Mouse (Mus musculus) forebrain, embryonic 12.5 days (tissue): Measurements from ENCODE around the gene Olfr12. TPM values are rescaled to one million over a fixed set of nuclear protein-coding genes. Genes with fewer than 3 reads are reported as not detected.

Experiments used
- ATAC-seq: fragments of 200-750 bp; cut with Nextera tagmentation; 2 replicates; pipeline ENCODE4 v1.8.0; 2017; ENCODE audit warnings: moderate TSS enrichment; ENCODE audit not compliant: low FRiP score
- H3K27ac ChIP-seq: fragments of 300-500 bp; sonication (generic); 2 replicates; pipeline ENCODE4 v1.5.1; 2016; ENCODE audit warnings: mild to moderate bottlenecking
- H3K27me3 ChIP-seq: fragments of 300-500 bp; sonication (generic); 2 replicates; pipeline ENCODE4 v1.6.1; 2016; ENCODE audit warnings: mild to moderate bottlenecking
- H3K36me3 ChIP-seq: fragments of 300-500 bp; sonication (generic); replicated peaks from 2 replicates; pipeline ENCODE4 v1.6.1; 2016; ENCODE audit warnings: mild to moderate bottlenecking
- H3K4me1 ChIP-seq: fragments of 300-500 bp; sonication (generic); 2 replicates; pipeline ENCODE4 v1.6.1; 2016
- H3K4me2 ChIP-seq: fragments of 300-500 bp; sonication (generic); 2 replicates; pipeline ENCODE4 v1.6.1; 2016; ENCODE audit warnings: mild to moderate bottlenecking, moderate library complexity
- H3K4me3 ChIP-seq: fragments of 300-500 bp; sonication (generic); replicated peaks from 2 replicates; pipeline ENCODE4 v1.5.1; 2016; ENCODE audit warnings: mild to moderate bottlenecking
- H3K9ac ChIP-seq: fragments of 300-500 bp; sonication (generic); 2 replicates; pipeline ENCODE4 v1.6.1; 2016; ENCODE audit warnings: mild to moderate bottlenecking
- H3K9me3 ChIP-seq: fragments of 300-500 bp; sonication (generic); 2 replicates; pipeline ENCODE4 v1.6.1; 2016
- WGBS: fragments of 180-500 bp; shearing (Covaris S2); methylation state at CpG from one replicate; pipeline ENCODE4 v1.1.7; 2016; 5-methylcytosine and 5-hydroxymethylcytosine counted together
- polyA plus RNA-seq: library from polyadenylated mRNA; unstranded; fragments of >200 nt; fragmentation: Nextera tagmentation; extraction: Ambion mirVana; gene quantifications from 2 replicates; pipeline ENCODE4 v1.2.1, GENCODE M21; 2016

The Olfr12 gene
- polyA plus RNA-seq, 1 experiment from 2014 or later: not detected

GRCm38 (mm10) chr1:92667106-92667505, 49.5 kb downstream of the Olfr12 start:
- H3K27me3 ChIP-seq: 0 out of 2 replicates have a peak, but pooled peaks cover 4% of the 10 kb centered on the region
- 82% methylated on average over 6 of the region's 6 CpGs for WGBS

GRCm38 (mm10) chr1:92669430-92669829, 51.8 kb downstream of the Olfr12 start:
- H3K9me3 ChIP-seq: no peaks in the 10 kb centered on the region
- WGBS: 93% methylated on average over 3 of the region's 3 CpGs
- H3K36me3 ChIP-seq: no peaks in the 10 kb centered on the region
- H3K4me2 ChIP-seq: no peak overlapping the region
- H3K4me1 ChIP-seq: no peaks in the 10 kb centered on the region
- H3K27ac ChIP-seq: no peak overlapping the region
- H3K9ac ChIP-seq: no peak overlapping the region
- 0 out of 2 replicates have a peak, but pooled peaks cover 4% of the 10 kb centered on the region for H3K27me3 ChIP-seq
- H3K4me3 ChIP-seq: no peak overlapping the region
- no peak for ATAC-seq

More at GRCm38 (mm10) chr1:92667106-92667505, 49.5 kb downstream of the Olfr12 start:
- Histone ChIP-seq H3K4me1 (no peaks in the 10 kb centered on the region), H3K4me2 (no peak overlapping the region), H3K36me3 (no peaks in the 10 kb centered on the region), H3K4me3 (no peak overlapping the region), H3K9ac (no peak overlapping the region), H3K9me3 (no peaks in the 10 kb centered on the region), H3K27ac (no peak overlapping the region)
- ATAC-seq: no peak

- WGBS: 88% methylated on average over 4 of the region's 4 CpGs
- Histone ChIP-seq H3K36me3 (no peaks in the 10 kb centered on the region), H3K9ac (no peak overlapping the region), H3K9me3 (no peaks in the 10 kb centered on the region), H3K4me3 (no peak overlapping the region), H3K4me1 (no peaks in the 10 kb centered on the region), H3K27ac (no peak overlapping the region), H3K4me2 (no peak overlapping the region), H3K27me3 (no peaks in the 10 kb centered on the region)
- ATAC-seq: no peak
Observed at GRCm38 (mm10) chr1:92671326-92671725, 53.7 kb downstream of the Olfr12 start.

Other genes with a start within 250 kb of the Olfr12 start
- gene Ndufa10, start 143.9 kb upstream of the Olfr12 start, polyA plus RNA-seq: 228 and 234 TPM in 2 replicates
- not detected in 2 replicates for gene Olfr1416, start 132.7 kb upstream of the Olfr12 start, polyA plus RNA-seq
- gene Olfr1415, start 121.7 kb upstream of the Olfr12 start, polyA plus RNA-seq: not detected in 2 replicates
- 0.05 TPM in 1 of 2 replicates, not detected in the other for gene Olfr1414, start 99.1 kb upstream of the Olfr12 start, polyA plus RNA-seq
- not detected in 2 replicates for gene Olfr1413, start 46.5 kb upstream of the Olfr12 start, polyA plus RNA-seq
- gene Olfr1412, start 32.0 kb upstream of the Olfr12 start, polyA plus RNA-seq: not detected in 2 replicates
- gene Olfr1411, start 23.4 kb upstream of the Olfr12 start, polyA plus RNA-seq: not detected in 2 replicates
- gene Olfr1410, start 12.0 kb upstream of the Olfr12 start, polyA plus RNA-seq: not detected in 2 replicates
- 383 and 390 TPM in 2 replicates for gene Cops9, start 24.2 kb downstream of the Olfr12 start, polyA plus RNA-seq
- gene Otos, start 31.1 kb downstream of the Olfr12 start, polyA plus RNA-seq: 0.12 and 0.20 TPM in 2 replicates
- 124 and 160 TPM in 2 replicates for gene Gpc1, start 213.9 kb downstream of the Olfr12 start, polyA plus RNA-seq